Mouse (Mus musculus) adrenal gland, postnatal 4 days (tissue): ENCODE measurements around the gene Rnf207. TPM values are rescaled to one million over a fixed set of nuclear protein-coding genes. Genes with fewer than 3 reads are reported as not detected.

Experiments used
- DNase-seq, 2 experiments: peaks; one replicate each; pipeline ENCODE4 v3.0.0; 2021 to 2022; ENCODE audit warnings: low spot score in 2 of 2, mixed read lengths in 2 of 2
- total RNA-seq, 2 experiments: library from RNA; stranded (reverse); gene quantifications; 2 replicates each; pipeline ENCODE4 v1.2.3; 2021

The Rnf207 gene
- total RNA-seq, 2 experiments from 2014 or later: 1.2 to 1.3 TPM

DNA sequence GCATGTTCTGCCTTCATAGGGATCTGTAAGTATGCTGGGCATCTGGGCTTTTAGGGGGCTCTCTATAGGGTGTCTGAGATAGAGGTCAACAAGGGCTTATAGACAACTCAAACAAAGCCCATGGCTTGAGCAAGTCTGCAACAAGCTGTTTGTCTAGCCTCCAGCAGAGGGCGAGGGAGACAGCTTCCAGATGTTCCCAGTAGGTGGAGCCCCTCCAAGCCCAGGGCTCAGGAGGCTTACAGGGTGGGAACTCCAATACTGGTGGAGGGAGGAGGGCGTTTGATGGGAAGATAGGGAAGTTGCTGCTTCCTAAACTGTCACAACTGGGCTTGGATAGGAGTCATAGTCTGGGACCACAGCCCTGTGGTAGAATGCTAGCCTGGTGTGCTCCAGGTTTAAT, 14.2 kb upstream of the Rnf207 start:
- DNase-seq: peak; percentile 22 to 52

DNA sequence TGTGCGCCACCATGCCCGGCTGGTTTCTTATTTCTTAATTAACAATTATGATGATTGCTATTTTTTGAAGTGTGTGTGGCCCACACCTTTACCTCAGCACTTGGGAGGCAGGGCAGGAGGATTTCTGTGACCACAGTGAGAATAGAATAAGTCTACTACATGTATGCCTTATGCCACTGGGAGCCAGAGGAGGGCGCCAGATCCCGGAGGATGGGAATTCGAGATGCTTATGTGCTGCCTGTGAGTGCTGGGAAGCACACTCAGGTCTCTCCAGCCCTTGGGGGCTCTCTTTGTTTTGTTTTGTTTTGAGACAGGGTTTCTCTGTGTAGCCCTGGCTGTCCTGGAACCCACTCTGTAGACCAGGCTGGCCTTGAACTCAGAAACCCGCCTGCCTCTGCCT, 9.9 kb upstream of the Rnf207 start:
- DNase-seq: no peak

DNA sequence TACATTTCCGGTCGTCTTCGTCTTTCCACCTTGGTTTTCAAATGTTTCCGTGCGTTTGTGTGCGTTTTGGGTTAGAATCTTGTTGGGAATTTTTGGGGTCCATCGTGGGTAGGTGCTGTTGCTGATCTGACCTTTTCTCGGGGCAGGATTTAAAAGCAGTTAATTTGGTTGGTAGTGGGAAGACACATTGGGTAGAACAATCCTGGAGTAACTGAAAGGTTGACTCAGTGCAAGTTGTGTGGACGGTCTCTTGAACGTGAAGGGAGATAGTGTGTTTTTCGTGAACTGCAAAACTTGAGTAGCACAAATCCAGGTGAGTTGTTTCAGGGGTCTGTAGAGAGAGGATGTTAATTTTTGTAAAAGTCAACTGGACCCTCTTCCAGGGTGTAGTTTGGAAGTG, 7.8 kb upstream of the Rnf207 start:
- no peak for DNase-seq

DNA sequence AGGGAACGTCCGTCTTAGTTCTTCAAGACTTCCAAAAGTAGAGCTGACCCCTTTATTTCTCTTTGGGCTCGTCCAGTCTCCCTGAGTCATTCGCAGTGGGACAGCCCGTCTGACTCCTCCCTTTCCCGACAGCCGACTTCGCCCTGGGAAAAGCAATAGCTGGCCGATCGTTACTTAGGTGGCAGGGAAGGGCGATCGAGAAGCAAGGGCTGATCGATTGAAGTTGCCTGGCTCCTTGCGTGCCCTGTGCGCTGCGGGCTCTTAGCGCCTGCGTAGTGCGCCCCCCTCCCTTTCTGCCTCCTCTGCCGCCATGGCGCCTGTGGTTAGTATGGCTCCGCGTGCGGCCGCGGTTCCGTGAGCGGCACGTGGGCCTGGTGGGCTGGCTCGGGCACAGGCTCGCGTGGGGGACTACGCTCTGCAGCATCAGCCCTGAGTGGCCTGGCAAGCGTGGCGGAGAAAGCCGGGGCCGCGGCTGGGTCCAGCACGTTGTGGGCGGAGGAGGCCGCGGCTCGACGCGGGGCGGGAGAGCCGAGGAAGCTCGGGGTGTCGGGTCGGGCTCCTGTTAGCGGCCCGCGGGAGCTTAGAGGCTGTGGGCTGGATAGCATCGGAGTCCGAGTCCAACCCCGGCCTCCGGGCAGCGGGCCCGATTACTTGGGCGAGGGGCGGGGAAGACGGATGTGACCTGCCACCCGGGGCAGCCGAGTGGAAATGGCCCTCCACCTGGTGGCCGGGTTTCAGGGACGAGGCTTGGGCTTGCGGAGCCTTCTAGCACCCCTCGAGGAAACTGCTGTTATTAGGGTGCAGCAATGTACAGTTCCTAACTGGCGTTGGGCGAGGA, 7.0 kb upstream of the Rnf207 start, which contains the start of gene Rpl22:
Gene Rpl22, plus strand, starts transcription at position 169 of the 838 bp plus-strand sequence.
- DNase-seq: peak; percentile 62 to 79

DNA sequence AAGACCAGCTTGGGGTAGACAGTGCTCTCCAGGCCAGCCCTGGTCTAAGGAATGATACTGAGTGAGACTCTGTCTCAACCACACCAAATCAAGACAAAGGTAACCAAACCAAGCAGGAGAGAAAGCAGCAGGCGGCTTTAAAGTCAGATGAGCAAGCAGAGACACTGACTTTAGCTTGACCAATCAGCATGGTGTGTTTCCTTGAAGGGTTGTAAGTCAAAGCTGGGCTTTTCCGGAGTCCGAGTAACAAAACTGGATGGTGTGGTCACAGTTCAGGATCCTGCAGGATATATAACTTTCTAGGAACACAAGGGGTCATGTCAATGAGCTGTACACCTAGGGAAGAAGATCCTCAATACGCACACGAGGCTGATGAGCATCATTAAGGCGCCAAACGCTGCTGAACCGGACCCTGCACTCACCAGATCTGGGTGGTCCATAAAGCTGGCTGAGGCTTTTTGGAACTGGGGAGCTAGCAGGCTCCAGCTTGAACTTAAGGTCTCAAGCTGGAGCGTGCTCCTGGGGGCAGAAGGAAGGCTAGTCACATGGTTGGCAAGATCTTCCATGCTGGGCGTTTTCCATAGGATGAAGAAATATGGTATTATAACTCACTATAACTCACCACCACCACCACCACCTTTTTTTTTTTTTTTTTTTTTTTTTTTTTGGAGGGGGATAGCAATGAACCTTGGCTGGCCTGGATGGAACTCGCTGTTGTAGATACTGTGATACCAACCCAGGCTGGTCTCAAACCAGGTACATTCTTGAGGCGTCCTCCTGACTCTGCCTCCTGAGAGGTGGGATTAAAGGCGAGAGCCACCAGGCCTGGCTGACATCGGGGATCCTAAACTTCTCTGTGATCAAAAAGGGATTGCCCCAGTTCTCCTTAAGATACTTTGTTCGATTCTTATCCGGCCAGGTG, 6.1 kb upstream of the Rnf207 start:
- DNase-seq: no peak

DNA sequence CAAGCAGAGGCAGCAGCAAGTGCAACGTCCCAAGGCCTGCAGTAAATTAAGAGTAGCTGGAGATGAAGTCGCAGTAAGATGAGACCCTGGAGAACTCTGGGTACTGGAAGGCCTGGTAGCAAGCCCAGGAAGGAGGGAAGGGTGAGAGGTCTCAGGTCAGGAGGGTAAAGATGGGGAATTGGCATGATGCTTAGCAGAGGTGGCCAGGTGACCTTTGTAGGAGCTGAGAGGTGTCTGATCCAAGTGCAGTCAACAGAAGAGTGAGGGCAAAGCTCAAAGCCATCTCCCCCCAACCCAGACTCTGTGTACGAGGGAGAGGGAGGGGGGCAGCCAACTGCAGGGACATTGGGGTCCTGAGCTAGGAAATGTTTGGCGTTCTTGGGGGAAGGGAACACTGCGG, 2.7 kb upstream of the Rnf207 start:
- DNase-seq: no peak

DNA sequence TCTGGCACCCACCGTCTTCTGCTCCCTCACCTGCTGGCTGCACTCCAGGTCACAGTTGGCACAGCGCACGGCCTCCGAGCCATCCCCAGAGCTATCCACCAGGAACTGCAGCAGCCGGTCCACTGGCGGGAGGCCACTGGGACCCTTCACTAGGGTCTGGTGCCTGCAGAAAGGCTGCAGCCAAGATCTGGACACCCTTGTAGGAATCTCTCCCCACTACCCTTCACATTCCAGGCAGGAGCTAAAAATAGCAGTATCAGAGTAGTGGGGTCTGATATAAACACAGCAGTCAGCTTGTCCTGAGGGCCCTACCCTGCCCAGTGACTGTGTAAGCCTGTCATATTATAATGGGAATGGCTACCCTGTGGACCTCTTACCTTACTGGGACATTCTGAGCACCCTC, 1.2 kb downstream of the Rnf207 start:
- no peak for DNase-seq

DNA sequence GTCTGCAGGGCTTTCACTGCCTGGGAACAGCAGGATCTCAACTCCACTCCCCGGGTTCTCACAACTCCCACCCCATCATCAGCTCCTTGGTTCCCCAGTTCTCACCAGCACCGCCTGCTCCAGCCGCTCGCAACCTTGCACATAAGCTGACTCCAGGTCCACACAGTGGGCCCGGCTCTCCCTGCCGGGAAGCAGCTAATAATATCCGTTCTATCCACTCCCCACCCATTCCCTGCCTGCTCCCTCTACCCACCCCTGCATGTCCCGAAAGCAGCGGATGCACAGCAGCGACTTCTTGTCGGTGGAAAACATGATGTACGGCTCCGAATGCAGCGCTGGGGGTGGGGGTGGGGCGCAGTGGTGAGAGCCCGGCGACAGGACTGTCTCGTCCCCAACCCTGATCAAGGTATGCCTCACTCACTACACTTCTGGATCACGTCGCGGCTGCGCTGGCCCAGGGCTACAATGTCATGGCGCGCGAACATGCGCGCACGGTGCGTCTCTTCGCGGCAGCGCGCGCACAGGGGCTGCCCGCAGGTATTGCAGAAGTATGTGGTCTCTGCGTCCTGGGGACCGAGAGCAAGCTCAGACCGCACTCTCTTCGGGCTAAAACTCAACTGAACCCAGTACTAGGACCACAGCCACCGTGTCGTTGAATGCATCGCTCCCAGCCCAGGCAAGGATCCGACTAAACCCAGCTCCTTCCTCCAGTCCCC, 3.1 kb downstream of the Rnf207 start:
- no peak for DNase-seq

DNA sequence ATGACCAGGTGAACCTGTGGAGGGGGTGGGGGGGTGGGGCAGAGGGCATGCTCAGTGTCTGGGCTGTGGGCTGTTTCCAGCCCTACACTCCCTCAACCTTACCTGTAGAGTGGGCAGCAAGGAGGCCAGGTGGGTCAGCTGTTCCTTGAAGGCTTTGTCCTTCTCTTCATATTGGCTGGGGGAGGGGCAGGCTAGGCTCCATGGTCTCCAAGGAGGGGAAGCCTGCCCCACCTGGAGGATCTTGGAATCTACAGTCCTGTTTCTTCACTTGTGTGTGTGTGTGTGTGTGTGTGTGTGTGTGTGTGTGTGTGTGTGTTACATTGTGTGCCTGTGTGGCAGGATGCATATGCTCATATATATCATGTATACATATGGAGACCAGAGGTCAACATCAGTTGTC, 4.9 kb downstream of the Rnf207 start:
- DNase-seq: no peak

DNA sequence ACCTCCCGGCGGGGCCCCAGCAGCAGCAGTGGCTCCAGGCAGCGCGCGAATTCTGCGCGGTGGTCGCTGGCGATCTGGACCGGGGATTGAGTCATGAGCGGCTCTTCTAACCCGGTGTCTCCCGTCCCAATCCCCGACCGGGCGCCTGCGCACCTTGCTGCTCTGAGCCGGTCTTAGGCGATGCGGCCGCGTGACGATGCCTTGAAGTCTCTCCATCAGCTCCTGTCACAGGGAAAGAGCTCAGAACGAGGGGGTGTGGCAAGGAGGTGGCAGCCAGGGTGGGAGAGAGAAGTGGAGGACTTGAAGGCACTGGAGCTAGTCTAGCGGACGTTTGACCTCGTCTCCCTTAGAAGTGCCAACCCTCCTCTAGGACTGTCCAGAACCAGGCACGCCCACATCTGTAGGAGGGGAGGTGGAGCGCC, 5.6 kb downstream of the Rnf207 start:
- no peak for DNase-seq

DNA sequence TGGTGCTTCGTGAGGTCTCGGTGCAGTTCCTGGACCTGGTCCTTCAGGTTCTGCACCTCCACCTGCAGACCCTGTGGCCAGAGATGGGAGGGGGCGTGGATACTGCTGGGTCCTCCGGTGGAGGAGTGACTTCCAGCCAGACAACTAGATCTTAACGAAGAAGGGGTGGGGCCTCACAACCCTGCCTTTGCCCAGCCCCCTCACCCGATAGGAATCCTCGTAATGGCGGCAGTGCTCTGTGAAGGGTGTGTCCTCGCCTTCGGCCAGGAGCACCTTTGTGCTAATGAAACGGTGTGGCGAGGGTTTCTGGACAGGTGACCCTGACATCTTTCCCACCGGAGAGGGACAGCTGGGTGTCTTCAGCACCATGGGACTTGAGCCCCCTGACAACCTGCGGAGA, 6.6 kb downstream of the Rnf207 start:
- DNase-seq: no peak

DNA sequence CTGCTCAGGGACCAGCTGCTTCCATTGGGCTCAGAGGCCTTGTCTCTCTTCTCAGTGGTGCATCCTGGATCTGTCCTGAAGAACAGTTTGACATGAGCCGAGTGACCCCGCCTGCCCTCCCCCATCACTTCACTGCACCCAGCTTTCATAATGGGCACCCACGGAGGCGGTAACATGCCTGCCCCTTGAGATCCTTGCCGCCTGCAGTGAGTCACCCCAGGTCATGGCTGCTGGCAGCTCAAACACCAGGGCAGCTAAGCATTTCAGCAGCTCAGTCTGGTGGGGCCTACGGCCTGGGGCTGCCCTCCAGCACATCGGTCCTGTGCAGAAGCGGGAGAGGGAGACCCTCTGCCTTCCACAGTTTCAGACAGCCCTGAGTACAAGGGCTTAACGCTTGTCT, 11.3 kb downstream of the Rnf207 start:
- no peak for DNase-seq

DNA sequence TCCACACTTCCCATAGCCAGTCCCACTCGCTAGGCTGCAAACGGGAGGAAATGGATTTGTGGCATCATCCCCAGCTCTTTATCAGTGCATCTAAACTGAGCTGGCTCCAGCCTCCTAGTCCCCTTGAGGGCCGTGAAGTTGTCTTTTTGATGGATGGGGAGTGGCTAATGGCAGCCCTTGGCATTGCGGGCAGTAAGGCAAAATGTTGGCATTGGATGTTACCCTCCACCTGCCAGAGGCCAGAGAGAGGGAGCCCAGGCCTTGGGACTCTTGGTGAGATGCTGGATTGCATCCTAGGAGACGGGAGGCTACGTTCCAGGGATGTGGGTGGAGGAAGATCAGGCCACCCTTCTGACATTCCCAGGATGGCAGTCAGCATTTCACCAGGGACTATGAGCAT, 12.8 kb downstream of the Rnf207 start:
- DNase-seq: no peak

DNA sequence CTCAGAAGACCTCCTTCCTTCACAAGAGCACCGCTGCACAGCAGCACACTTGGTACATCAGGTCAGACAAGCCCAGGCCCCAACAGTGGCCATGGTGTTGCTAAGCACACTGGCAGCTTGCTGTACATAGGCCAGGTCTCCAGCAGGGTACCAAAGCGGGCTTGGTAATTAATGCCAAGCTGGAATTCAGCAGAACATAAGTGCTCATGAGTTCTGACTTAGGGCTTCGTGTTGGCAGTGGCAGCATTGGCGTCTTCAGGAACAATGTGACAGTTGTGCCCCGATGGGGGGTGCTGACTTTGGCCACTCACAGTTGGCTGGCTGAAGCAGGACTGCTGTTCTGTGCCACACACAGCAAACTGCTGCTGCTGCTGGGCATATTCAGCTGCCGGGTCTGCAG, 14.1 kb downstream of the Rnf207 start:
- DNase-seq: no peak

DNA sequence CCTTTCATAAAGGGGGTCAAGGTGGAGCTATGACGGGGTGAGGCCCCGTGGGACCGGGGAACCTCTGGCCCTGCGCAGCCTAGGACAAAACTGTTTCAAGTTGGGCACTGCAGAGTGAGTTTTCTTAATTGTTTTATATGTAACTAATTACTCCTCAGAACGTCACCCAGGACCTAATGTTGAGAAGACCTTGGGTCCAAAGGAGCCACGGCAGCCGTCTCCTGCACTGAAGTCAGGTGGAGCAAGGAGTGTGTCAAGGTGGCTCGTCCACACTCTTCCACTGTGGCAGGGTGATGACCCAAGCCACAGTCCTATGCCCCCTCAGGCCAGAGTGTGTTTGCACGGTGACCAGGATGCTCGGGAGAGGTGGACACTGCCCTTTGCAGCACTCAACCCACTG, 15.6 kb downstream of the Rnf207 start:
- DNase-seq: no peak

DNA sequence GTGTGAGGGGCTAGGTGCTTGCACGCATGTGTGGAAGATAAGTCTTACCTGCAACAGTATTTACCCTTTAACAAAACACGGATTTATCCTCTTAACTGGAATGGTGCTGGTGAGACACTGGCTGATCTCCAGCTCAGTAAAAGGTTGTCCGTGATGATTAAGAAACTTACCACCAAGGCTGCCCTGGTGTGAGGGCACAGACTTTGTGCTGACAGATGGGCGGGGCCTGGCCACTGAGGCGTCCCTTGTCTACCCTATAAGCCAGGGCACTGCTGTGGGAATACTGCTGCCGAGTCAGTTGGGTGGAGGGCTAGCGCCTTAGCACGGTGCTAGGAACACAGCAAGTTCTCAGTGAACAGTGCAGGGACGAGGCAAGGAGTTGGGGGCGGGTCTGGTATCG, 16.8 kb downstream of the Rnf207 start:
- DNase-seq: no peak

DNA sequence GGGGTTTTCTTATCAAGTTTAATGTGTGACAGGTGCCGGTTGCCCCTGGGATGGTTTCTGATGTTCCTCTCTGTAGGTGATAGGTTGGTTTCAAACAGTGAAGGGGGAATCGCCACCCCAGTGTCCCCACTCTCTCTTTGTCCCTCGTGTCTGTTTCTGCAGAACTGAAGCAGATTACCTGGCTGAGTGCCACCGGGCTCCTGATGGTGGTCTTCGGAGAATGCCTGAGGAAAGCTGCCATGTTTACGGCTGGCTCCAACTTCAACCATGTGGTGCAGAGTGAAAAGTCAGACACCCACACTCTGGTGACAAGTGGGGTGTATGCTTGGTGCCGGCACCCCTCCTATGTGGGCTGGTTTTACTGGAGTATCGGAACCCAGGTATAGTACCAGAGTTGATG, 18.4 kb downstream of the Rnf207 start:
- DNase-seq: no peak

DNA sequence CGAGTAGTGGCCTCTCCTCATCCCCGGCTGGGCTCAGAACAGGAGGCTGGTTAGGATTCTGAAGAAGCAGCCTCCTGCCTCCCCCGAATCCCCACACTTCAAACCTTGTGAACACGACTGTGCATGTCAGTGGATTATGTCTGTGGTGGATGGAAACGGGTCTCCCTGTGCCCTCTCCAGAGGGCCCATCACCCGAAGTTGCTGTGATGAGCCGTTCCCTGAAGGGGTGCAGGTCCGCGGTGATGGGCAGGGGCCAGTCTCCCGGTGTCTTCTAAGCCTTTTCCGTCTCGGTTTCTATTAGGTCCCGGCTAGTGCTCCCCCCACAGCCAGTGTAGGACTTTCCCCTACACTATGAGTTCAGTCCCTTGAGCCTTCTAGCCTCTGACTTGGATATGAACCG, 20.0 kb downstream of the Rnf207 start:
- DNase-seq: no peak

DNA sequence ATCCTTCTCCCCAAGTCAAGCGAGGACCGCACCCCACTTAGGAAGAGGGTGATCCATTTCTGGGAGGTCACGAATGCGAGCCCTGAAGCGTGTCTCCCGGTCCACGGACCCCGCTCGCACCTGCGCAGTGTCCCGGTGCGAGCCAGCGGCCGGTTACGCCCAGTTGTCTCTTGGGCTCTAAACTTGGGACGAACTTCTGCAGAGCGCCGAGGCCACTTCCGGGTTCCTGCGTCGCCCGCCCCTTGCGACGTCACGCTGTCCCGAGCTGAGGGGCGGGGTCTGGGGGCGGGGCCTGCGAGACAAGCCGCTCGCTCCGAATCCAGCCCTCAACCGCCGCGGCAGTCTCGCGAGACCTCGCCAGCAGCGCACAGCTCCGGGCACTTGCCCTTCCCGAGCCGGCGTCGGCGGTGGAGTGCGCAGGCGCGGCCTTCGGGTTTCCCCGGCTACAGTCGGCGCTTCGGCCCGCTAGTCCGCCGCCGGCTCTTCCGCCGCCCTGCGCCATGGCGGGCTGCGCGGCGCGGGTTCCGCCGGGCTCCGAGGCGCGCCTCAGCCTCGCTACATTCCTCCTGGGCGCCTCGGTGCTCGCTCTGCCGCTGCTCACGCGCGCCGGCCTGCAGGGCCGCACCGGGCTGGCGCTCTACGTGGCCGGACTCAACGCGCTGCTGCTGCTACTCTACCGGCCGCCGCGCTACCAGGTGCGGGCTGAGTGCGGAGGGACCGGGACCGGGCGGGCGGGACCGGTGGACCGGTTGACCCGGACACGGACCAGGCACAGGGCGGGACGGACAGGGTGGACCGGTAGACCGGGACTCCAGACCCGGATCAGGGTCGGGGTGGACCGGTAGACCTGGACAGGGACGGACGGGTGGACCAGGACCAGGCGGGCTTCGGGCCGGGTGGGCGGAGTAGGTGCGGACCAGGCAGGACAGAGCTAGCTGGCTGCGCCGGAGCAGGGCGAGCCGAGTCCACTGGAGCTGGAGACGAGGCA, 21.6 kb downstream of the Rnf207 start, which contains the start of gene Icmt:
Gene Icmt, plus strand, starts transcription at position 354 of the 988 bp plus-strand sequence.
- peak; percentile 99 for DNase-seq

DNA sequence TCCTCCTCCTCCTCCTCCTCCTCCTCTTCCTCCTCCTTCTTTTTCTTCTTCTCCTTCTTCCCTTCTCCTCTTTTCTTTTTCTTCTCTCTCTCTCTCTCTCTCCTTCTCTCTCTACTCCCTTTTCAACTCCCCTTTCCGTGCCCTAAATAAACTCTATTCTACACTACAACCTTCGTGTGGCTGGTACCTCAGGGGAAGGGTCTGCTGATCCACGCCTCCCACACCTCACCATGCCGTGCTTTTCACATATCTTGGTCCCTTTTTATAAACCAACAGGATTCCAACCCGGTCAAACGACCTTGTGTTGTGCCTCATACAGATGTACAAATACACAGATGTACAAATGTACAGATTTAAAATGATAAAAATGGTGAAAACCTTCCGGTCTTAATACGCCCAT, 22.4 kb downstream of the Rnf207 start:
- no peak for DNase-seq
